Mouse (Mus musculus): Measurements from ENCODE around the gene Ewsr1. TPM values are rescaled to one million over a fixed set of nuclear protein-coding genes. Genes with fewer than 3 reads are reported as not detected.

Ewsr1 gene
- total and polyA plus RNA-seq, 3 experiments: 399 to 1,267 (median 418) TPM

DNA sequence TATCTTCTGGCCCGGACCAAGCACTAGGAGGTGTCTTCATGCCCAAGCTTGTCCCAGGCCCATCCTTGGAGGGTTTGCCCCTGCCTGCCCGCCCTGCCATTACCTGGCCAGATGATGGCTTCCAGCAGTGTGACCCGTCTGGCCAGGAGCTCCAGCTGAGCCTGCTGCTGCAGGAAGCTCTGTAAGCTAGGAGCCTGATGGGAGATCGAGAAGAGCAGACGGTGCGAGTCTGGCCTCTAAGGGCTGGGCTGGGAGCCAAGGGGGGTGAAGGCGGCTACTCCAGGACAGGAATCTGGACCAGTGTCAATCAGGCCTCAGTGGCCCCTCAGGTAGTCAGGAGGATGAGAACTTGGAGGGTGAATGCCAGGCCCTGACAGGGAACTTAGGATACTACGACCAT, 10.4 kb upstream of the Ewsr1 start:
- H3K36me3 ChIP-seq (replicated peaks in 1 of 2; ENCODE audit: control insufficient read depth in 1 of 2, insufficient read depth in 1 of 2, low read length in 1 of 2): peaks cover 5 to 17% of the 10 kb centered on the region in 2 experiments
- H3K4me3 ChIP-seq (replicated peaks in 1 of 3; ENCODE audit: low read depth in 2 of 3, low read length in 2 of 3, poor library complexity in 1 of 3): no peak overlapping the region
- no peaks in the 10 kb centered on the region for H3K79me2 ChIP-seq (replicated peaks; ENCODE audit: control insufficient read depth, extremely low read depth, insufficient read depth, poor library complexity, severe bottlenecking)
- dilution Hi-C loops (cut with MboI; ENCODE audit: extremely low pct_ligation_motif_present, extremely low pct_unique_long_range_greater_than_20kb, low sequenced_read_pairs) (no loop called here), in situ Hi-C loops (cut with MboI; ENCODE audit: low pct_ligation_motif_present, low pct_unique_long_range_greater_than_20kb, low sequenced_read_pairs) (no loop called here)
- H3K9me3 ChIP-seq (replicated peaks; ENCODE audit: low read length): no peaks in the 10 kb centered on the region
- H3K27me3 ChIP-seq (replicated peaks): peaks cover 27% of the 10 kb centered on the region
- H3K4me2 ChIP-seq (ENCODE audit: insufficient read depth, low read depth, poor library complexity, severe bottlenecking): no peak overlapping the region
- DNase-seq (ENCODE audit: extremely low read depth): no peak
- peaks cover 4 to 21% of the 10 kb centered on the region in 2 experiments for H3K4me1 ChIP-seq (ENCODE audit: control insufficient read depth in 1 of 2, insufficient read depth in 2 of 2)
- no peak overlapping the region for H3K9ac ChIP-seq (ENCODE audit: insufficient read depth, low read depth)
- TF ChIP-seq POLR2A (IDR thresholded peaks at IDR 0.05; ENCODE audit: low read depth, low read length) (no peak), GABPA (IDR thresholded peaks at IDR 0.05; ENCODE audit: insufficient replicate concordance, low read depth, low read length) (no peak), ZMIZ1 (IDR thresholded peaks at IDR 0.05; ENCODE audit: low read depth, low read length) (no peak), MAZ (IDR thresholded peaks at IDR 0.05; ENCODE audit: low read depth, low read length) (no peak), MXI1 (IDR thresholded peaks at IDR 0.05; ENCODE audit: low read depth, low read length) (no peak), UBTF (IDR thresholded peaks at IDR 0.05; ENCODE audit: low read depth, low read length) (no peak), ZKSCAN1 (IDR thresholded peaks at IDR 0.05; ENCODE audit: borderline replicate concordance, low read depth, low read length) (no peak), NRF1 (IDR thresholded peaks at IDR 0.05; ENCODE audit: low read depth, low read length) (no peak), JUND (conservative IDR thresholded peaks at IDR 0.05; ENCODE audit: low read depth, low read length) (no peak), EP300 (IDR thresholded peaks at IDR 0.05; ENCODE audit: low read length) (no peak), JUN (IDR thresholded peaks at IDR 0.05; ENCODE audit: insufficient read depth, low read depth, low read length) (no peak), ZNF384 (IDR thresholded peaks at IDR 0.05; ENCODE audit: low read depth, low read length) (no peak), TCF12 (IDR thresholded peaks at IDR 0.05; ENCODE audit: low read depth, low read length) (no peak), IRF4 (IDR thresholded peaks at IDR 0.05; ENCODE audit: low read depth, low read length) (no peak), SMC3 (IDR thresholded peaks at IDR 0.05; ENCODE audit: low read depth, low read length) (no peak), USF2 (conservative IDR thresholded peaks at IDR 0.05; ENCODE audit: low read depth, low read length) (no peak), ELF1 (IDR thresholded peaks at IDR 0.05; ENCODE audit: low read depth, low read length) (no peak), BHLHE40 (IDR thresholded peaks at IDR 0.05; ENCODE audit: low read depth, low read length) (no peak)
- no peak overlapping the region for H3K27ac ChIP-seq (ENCODE audit: insufficient read depth, low read depth)

DNA sequence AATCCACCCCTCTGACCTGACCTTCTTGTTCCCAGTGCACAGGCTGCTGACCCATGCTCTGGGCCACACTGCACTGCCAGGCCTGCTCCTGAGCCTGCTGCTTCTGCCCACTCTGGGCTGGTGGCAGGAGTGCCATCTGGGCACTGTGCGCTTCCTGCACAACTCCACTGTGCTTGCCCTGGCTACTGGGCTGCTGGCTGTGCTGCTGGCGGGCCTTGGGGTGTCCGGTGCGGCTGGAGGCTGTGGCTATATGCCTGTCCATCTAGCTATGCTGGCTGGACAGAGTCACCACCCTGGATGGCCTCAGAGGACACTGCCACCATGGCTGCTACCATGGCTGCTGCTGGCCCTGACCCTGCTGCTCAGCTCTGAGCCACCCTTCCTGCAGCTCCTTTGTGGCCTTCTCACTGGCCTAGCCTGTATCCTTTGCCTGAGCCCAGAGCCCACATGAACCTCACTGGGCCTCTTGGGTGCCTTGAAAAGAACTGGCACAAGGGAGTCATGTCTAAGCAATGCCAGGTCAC, 5.0 kb upstream of the Ewsr1 start:
- dilution Hi-C loops (cut with MboI; ENCODE audit: extremely low pct_ligation_motif_present, extremely low pct_unique_long_range_greater_than_20kb, low sequenced_read_pairs): no loop called here
- in situ Hi-C loops (cut with MboI; ENCODE audit: low pct_ligation_motif_present, low pct_unique_long_range_greater_than_20kb, low sequenced_read_pairs): no loop called here
- no peak overlapping the region for H3K9ac ChIP-seq (ENCODE audit: insufficient read depth, low read depth)
- peaks cover 7 to 18% of the 10 kb centered on the region in 2 experiments; a peak in 3 of 4 replicates for H3K4me1 ChIP-seq (ENCODE audit: control insufficient read depth in 1 of 2, insufficient read depth in 2 of 2)
- DNase-seq (ENCODE audit: extremely low read depth): no peak
- TF ChIP-seq JUND (conservative IDR thresholded peaks at IDR 0.05; ENCODE audit: low read depth, low read length) (no peak), ZKSCAN1 (IDR thresholded peaks at IDR 0.05; ENCODE audit: borderline replicate concordance, low read depth, low read length) (no peak)
- H3K36me3 ChIP-seq (replicated peaks in 1 of 2; ENCODE audit: control insufficient read depth in 1 of 2, insufficient read depth in 1 of 2, low read length in 1 of 2): peaks cover 18 to 47% of the 10 kb centered on the region in 2 experiments
- H3K4me2 ChIP-seq (ENCODE audit: insufficient read depth, low read depth, poor library complexity, severe bottlenecking): no peak overlapping the region
- H3K27me3 ChIP-seq (replicated peaks): no peaks in the 10 kb centered on the region
- no peaks in the 10 kb centered on the region for H3K9me3 ChIP-seq (replicated peaks; ENCODE audit: low read length)
- no peaks in the 10 kb centered on the region for H3K79me2 ChIP-seq (replicated peaks; ENCODE audit: control insufficient read depth, extremely low read depth, insufficient read depth, poor library complexity, severe bottlenecking)
- no peak overlapping the region for H3K27ac ChIP-seq (ENCODE audit: insufficient read depth, low read depth)
- H3K4me3 ChIP-seq (replicated peaks in 1 of 3; ENCODE audit: low read depth in 2 of 3, low read length in 2 of 3, poor library complexity in 1 of 3): no peak overlapping the region
